9 mouse cellular contexts compared by ENCODE assay signal in genomic region chr8:121729754-121730153, GRCm38 (mm10). TPM values are rescaled to one million over a fixed set of nuclear protein-coding genes. Genes with fewer than 3 reads are reported as not detected.
A peak's percentile ranks its signal among the peaks of the same experiment; 100 is the strongest.
DNase-seq lines count a peak whose midpoint lies in the region; ATAC-seq and TF ChIP-seq lines count a peak whose summit lies in the region.
"Had no signal": no experiment of that assay in that cellular context is flagged by ENCODE, and none has a peak within 500 bp of the region (broad histone marks: within the 10 kb centered on the region; RNA-seq: fewer than 3 reads in every experiment).

No protein-coding gene starts in this region.

- 0% methylated on average over 33 of the region's 54 CpGs for WGBS in forebrain, embryonic 14.5 days
- WGBS in liver, embryonic 16.5 days (ENCODE audit: insufficient replicate concordance): 2% methylated on average over 37 of the region's 54 CpGs

- H3K4me3 ChIP-seq in ES-Bruce4 (ENCODE audit: low read depth, low read length): peak overlapping the region; percentile 43
- H3K4me3 ChIP-seq in forebrain, embryonic 14.5 days (ENCODE audit: low read depth, low read length): peak overlapping the region; percentile 64
- H3K4me3 ChIP-seq in liver, embryonic 16.5 days (ENCODE audit: low read depth, low read length): peak overlapping the region; percentile 27

- no peak overlapping the region for H3K27ac ChIP-seq in ES-Bruce4 (ENCODE audit: insufficient read depth, low read length)
- H3K27ac ChIP-seq in forebrain, embryonic 14.5 days (ENCODE audit: low read depth, low read length): peak overlapping the region; percentile 33; the same call in 1 of the 2 replicates
- no peak overlapping the region for H3K27ac ChIP-seq in liver, embryonic 16.5 days (ENCODE audit: low read length)

- TF ChIP-seq CTCF in ES-Bruce4 (IDR thresholded peaks at IDR 0.05; ENCODE audit: low read depth, low read length): no peak

- no peaks in the 10 kb centered on the region for H3K4me1 ChIP-seq in ES-Bruce4 (ENCODE audit: control insufficient read depth, insufficient read depth, low read length)
- peaks cover 8% of the 10 kb centered on the region for H3K4me1 ChIP-seq in forebrain, embryonic 14.5 days (ENCODE audit: control insufficient read depth, insufficient read depth, low read length)
- H3K4me1 ChIP-seq in liver, embryonic 16.5 days (ENCODE audit: control insufficient read depth, low read depth, low read length): no peaks in the 10 kb centered on the region

- peak overlapping the region; percentile 61 for H3K4me2 ChIP-seq in forebrain, embryonic 14.5 days (ENCODE audit: low read length)
- no peak overlapping the region for H3K4me2 ChIP-seq in liver, embryonic 16.5 days (ENCODE audit: low read depth, low read length)

- H3K27me3 ChIP-seq in ES-Bruce4 (ENCODE audit: control insufficient read depth, insufficient read depth, low read length, poor library complexity, severe bottlenecking): peaks cover 12% of the 10 kb centered on the region
- peaks cover 34% of the 10 kb centered on the region for H3K27me3 ChIP-seq in forebrain, embryonic 14.5 days (replicated peaks; ENCODE audit: control insufficient read depth, insufficient read depth, low read length)
- peaks cover 56% of the 10 kb centered on the region for H3K27me3 ChIP-seq in liver, embryonic 16.5 days (ENCODE audit: control insufficient read depth, insufficient read depth, low read depth, low read length)

- peaks cover 3% of the 10 kb centered on the region; the same call in 1 of the 2 replicates for H3K9me3 ChIP-seq in ES-Bruce4 (replicated peaks; ENCODE audit: control insufficient read depth, insufficient read depth, low read length, poor library complexity, severe bottlenecking)
- H3K9me3 ChIP-seq in forebrain, embryonic 14.5 days (replicated peaks; ENCODE audit: control insufficient read depth, low read length): no peaks in the 10 kb centered on the region
- H3K9me3 ChIP-seq in liver, embryonic 16.5 days (replicated peaks; ENCODE audit: control insufficient read depth, low read length): peaks cover 2% of the 10 kb centered on the region; the same call in 1 of the 2 replicates

- DNase-seq in embryo, embryonic 10.5 days (ENCODE audit: low spot score): peak; percentile 23
- DNase-seq in embryo, embryonic 10 days (ENCODE audit: low spot score): no peak
- DNase-seq in forebrain, embryonic 14.5 days (ENCODE audit: low spot score): peak; percentile 42
- no peak for DNase-seq in spleen, adult 12 weeks (ENCODE audit: low spot score)
- no peak for DNase-seq in testis, postnatal 10 days (ENCODE audit: low spot score)
- no peak for DNase-seq in thymus, postnatal 0 days (ENCODE audit: low spot score)
- DNase-seq: lung, postnatal 14 days had no signal

- no peak for TF ChIP-seq POLR2A in ES-Bruce4 (IDR thresholded peaks at IDR 0.05; ENCODE audit: insufficient read depth, low read length)

- peak overlapping the region; percentile 86 for H3K9ac ChIP-seq in ES-Bruce4 (ENCODE audit: low read depth, poor library complexity, severe bottlenecking)
- H3K9ac ChIP-seq in forebrain, embryonic 14.5 days (ENCODE audit: low read length): peak overlapping the region; percentile 78
- no peak overlapping the region for H3K9ac ChIP-seq in liver, embryonic 16.5 days (ENCODE audit: low read depth, low read length)

- ATAC-seq in forebrain, embryonic 14.5 days: peak; percentile 7; the same call in 1 of the 2 replicates
- no peak for ATAC-seq in liver, embryonic 16.5 days (ENCODE audit: low read depth)

- no peaks in the 10 kb centered on the region for H3K36me3 ChIP-seq in ES-Bruce4 (ENCODE audit: control insufficient read depth, insufficient read depth, low read length, poor library complexity, severe bottlenecking)
- H3K36me3 ChIP-seq in forebrain, embryonic 14.5 days (ENCODE audit: control insufficient read depth, insufficient read depth, low read length): no peaks in the 10 kb centered on the region
- H3K36me3 ChIP-seq in liver, embryonic 16.5 days (ENCODE audit: control insufficient read depth, insufficient read depth): no peaks in the 10 kb centered on the region

- no peak for TF ChIP-seq EP300 in ES-Bruce4 (IDR thresholded peaks at IDR 0.05; ENCODE audit: insufficient read depth, low read depth, low read length)

RNA-seq across cellular contexts. Expression of gene Jph3, which starts 0.3 kb away (rescaled TPM):
- polyA plus RNA-seq in ES-Bruce4 (2011; ENCODE audit: insufficient read depth, insufficient read length, low read depth, missing spikeins): 1.4 and 1.8 TPM in 2 replicates
- 44.1 and 55.9 TPM in 2 replicates for polyA plus RNA-seq in forebrain, embryonic 14.5 days (2014; fragmentation: Nextera tagmentation; extraction: Ambion mirVana)
- 0.07 and 0.08 TPM in 2 replicates for polyA plus RNA-seq in liver, embryonic 16.5 days (2015; fragmentation: Nextera tagmentation; extraction: Ambion mirVana)
- polyA plus RNA-seq in thymus, postnatal 0 days (2015; fragmentation: Nextera tagmentation; extraction: Ambion mirVana): 0.04 TPM in 1 of 2 replicates, not detected in the other

Comparison
In these comparisons a context has a peak if more than half of its experiments do, and no peak if none do; other contexts are left out.
1. DNase-seq: peak in embryo, embryonic 10.5 days (single experiment) and forebrain, embryonic 14.5 days (single experiment); none in embryo, embryonic 10 days (single experiment), spleen, adult 12 weeks (single experiment), testis, postnatal 10 days (single experiment) and thymus, postnatal 0 days (single experiment).
2. RNA of gene Jph3, which starts 0.3 kb away (polyA plus RNA-seq): 44.1 to 55.9 TPM in forebrain, embryonic 14.5 days; 1.4 to 1.8 TPM in ES-Bruce4, 0.07 to 0.08 TPM in liver, embryonic 16.5 days and 0.04 TPM in thymus, postnatal 0 days; every median in the first group is over 10 times any median in the second.
3. Peak in every context shown above with its lines, with median percentiles within 50 percentile points of each other: H3K4me3 ChIP-seq.